Mouse (Mus musculus) ES-Bruce4 (cell line): Measurements from ENCODE around the gene Pbx1. TPM values are rescaled to one million over a fixed set of nuclear protein-coding genes. Genes with fewer than 3 reads are reported as not detected.

Experiments
- H3K27ac ChIP-seq: 2 replicates; pipeline ENCODE4 v1.5.1; 2012; ENCODE audit warnings: low read length, inconsistent platforms; ENCODE audit not compliant: insufficient read depth
- H3K27me3 ChIP-seq: 2 replicates; pipeline ENCODE4 v1.6.1; 2012; ENCODE audit warnings: mild to moderate bottlenecking, low read length, inconsistent platforms; ENCODE audit not compliant: control insufficient read depth, poor library complexity, insufficient read depth, severe bottlenecking
- H3K36me3 ChIP-seq: 2 replicates; pipeline ENCODE4 v1.6.1; 2012; ENCODE audit warnings: inconsistent platforms, mild to moderate bottlenecking, low read length, moderate library complexity; ENCODE audit not compliant: control insufficient read depth, poor library complexity, insufficient read depth, severe bottlenecking
- H3K4me1 ChIP-seq: one replicate; pipeline ENCODE4 v1.8.1; 2011; ENCODE audit warnings: low read length; ENCODE audit not compliant: control insufficient read depth, insufficient read depth
- H3K4me3 ChIP-seq: 2 replicates; pipeline ENCODE4 v1.5.1; 2011; ENCODE audit warnings: low read depth, mild to moderate bottlenecking, low read length
- H3K9ac ChIP-seq: 2 replicates; pipeline ENCODE4 v1.6.1; 2012; ENCODE audit warnings: low read depth, mild to moderate bottlenecking, inconsistent platforms; ENCODE audit not compliant: poor library complexity, severe bottlenecking
- H3K9me3 ChIP-seq: replicated peaks from 2 replicates; pipeline ENCODE4 v1.6.1; 2012; ENCODE audit warnings: mild to moderate bottlenecking, low read length, inconsistent platforms; ENCODE audit not compliant: control insufficient read depth, poor library complexity, insufficient read depth, severe bottlenecking
- CTCF ChIP-seq: IDR thresholded peaks from one replicate; pipeline ENCODE4 v1.8.1; 2011; ENCODE audit warnings: low read depth, low read length
- EP300 ChIP-seq: IDR thresholded peaks from 2 replicates; pipeline ENCODE4 v1.6.1; 2011; ENCODE audit warnings: low read depth, low read length; ENCODE audit not compliant: insufficient read depth
- POLR2A ChIP-seq: IDR thresholded peaks from one replicate; pipeline ENCODE4 v1.8.1; 2011; ENCODE audit warnings: low read length; ENCODE audit not compliant: insufficient read depth
- polyA plus RNA-seq: library from polyadenylated mRNA; stranded (reverse); fragments of >200 nt; gene quantifications from 2 replicates; pipeline ENCODE4 v1.2.4, GENCODE M21; 2011; ENCODE audit warnings: low read depth; ENCODE audit not compliant: missing spikeins, insufficient read depth, insufficient read length

The Pbx1 gene
- polyA plus RNA-seq, 1 experiment, result 28.0 TPM

GRCm38 (mm10) chr1:168287843-168288591 lies 144.1 kb downstream of the Pbx1 start:
- Histone ChIP-seq H3K9ac (no peak overlapping the region), H3K27ac (no peak overlapping the region), H3K4me3 (no peak overlapping the region), H3K4me1 (no peaks in the 10 kb centered on the region), H3K9me3 (no peaks in the 10 kb centered on the region), H3K27me3 (no peaks in the 10 kb centered on the region), H3K36me3 (no peaks in the 10 kb centered on the region)
- no peak for TF ChIP-seq CTCF
- no peak for TF ChIP-seq POLR2A
- TF ChIP-seq EP300, result no peak

GRCm38 (mm10) chr1:168286862-168287650 lies 145.0 kb downstream of the Pbx1 start:
- H3K27me3 ChIP-seq, result no peaks in the 10 kb centered on the region
- H3K27ac ChIP-seq, result no peak overlapping the region
- no peak for TF ChIP-seq EP300
- no peak for TF ChIP-seq POLR2A
- no peak for TF ChIP-seq CTCF
- H3K36me3 ChIP-seq, result no peaks in the 10 kb centered on the region
- no peaks in the 10 kb centered on the region for H3K4me1 ChIP-seq
- no peak overlapping the region for H3K9ac ChIP-seq
- no peak overlapping the region for H3K4me3 ChIP-seq
- no peaks in the 10 kb centered on the region for H3K9me3 ChIP-seq

- TF ChIP-seq CTCF (no peak), EP300 (no peak), POLR2A (no peak)
- no peaks in the 10 kb centered on the region for H3K27me3 ChIP-seq
- H3K36me3 ChIP-seq, result no peaks in the 10 kb centered on the region
- H3K4me3 ChIP-seq, result no peak overlapping the region
- no peaks in the 10 kb centered on the region for H3K4me1 ChIP-seq
- no peak overlapping the region for H3K9ac ChIP-seq
- H3K27ac ChIP-seq, result no peak overlapping the region
- H3K9me3 ChIP-seq, result no peaks in the 10 kb centered on the region
Measured at GRCm38 (mm10) chr1:168284566-168285141, 147.4 kb downstream of the Pbx1 start.

GRCm38 (mm10) chr1:168283841-168284565 lies 148.1 kb downstream of the Pbx1 start:
- H3K36me3 ChIP-seq, result no peaks in the 10 kb centered on the region
- no peaks in the 10 kb centered on the region for H3K27me3 ChIP-seq
- H3K9ac ChIP-seq, result no peak overlapping the region
- H3K27ac ChIP-seq, result no peak overlapping the region
- no peaks in the 10 kb centered on the region for H3K9me3 ChIP-seq
- TF ChIP-seq CTCF (no peak), EP300 (no peak), POLR2A (no peak)
- H3K4me1 ChIP-seq, result no peaks in the 10 kb centered on the region
- H3K4me3 ChIP-seq, result no peak overlapping the region

GRCm38 (mm10) chr1:168283421-168283820 lies 148.6 kb downstream of the Pbx1 start:
- H3K4me1 ChIP-seq, result no peaks in the 10 kb centered on the region

More at GRCm38 (mm10) chr1:168283421-168283820, 148.6 kb downstream of the Pbx1 start:
- no peaks in the 10 kb centered on the region for H3K9me3 ChIP-seq
- TF ChIP-seq CTCF (no peak), POLR2A (no peak), EP300 (no peak)
- no peaks in the 10 kb centered on the region for H3K36me3 ChIP-seq
- no peak overlapping the region for H3K27ac ChIP-seq
- no peaks in the 10 kb centered on the region for H3K27me3 ChIP-seq
- H3K9ac ChIP-seq, result no peak overlapping the region
- H3K4me3 ChIP-seq, result no peak overlapping the region
